Mouse (Mus musculus) adrenal gland (tissue): ENCODE data around the gene Wdr89.

Source experiments
- intact Hi-C: fragments of 180-260 bp; cut with DNase I; formaldehyde crosslinking; loops from one replicate; pipeline ENCODE4 v1.15.1; 2025

The Wdr89 gene

GRCm38 (mm10) chr12:75616841-75617240 lies 52.5 kb downstream of the Wdr89 start:
- intact Hi-C loops = no loop called here

- intact Hi-C loops = no loop called here
These were observed 53.1 kb downstream of the Wdr89 start for GRCm38 (mm10) chr12:75616158-75616791.

GRCm38 (mm10) chr12:75615556-75615955 lies 53.8 kb downstream of the Wdr89 start:
- intact Hi-C loops = no loop called here

GRCm38 (mm10) chr12:75612711-75613110 lies 56.6 kb downstream of the Wdr89 start:
- intact Hi-C loops = no loop called here

- intact Hi-C loops = loop anchor here (5.0 kb wide), 2 partner anchors 68 to 132 kb away; partner anchors contain the start of gene Wdr89
These were observed 69.8 kb downstream of the Wdr89 start for GRCm38 (mm10) chr12:75599490-75599889.

GRCm38 (mm10) chr12:75598988-75599387 lies 70.3 kb downstream of the Wdr89 start:
- intact Hi-C loops = loop anchor here (5.0 kb wide), 2 partner anchors 68 to 132 kb away; partner anchors contain the start of gene Wdr89

- intact Hi-C loops = loop anchor here (5.0 kb wide), 2 partner anchors 70 to 130 kb away; partner anchors contain the start of gene Wdr89
These were observed 71.6 kb downstream of the Wdr89 start for GRCm38 (mm10) chr12:75597707-75598106.

- intact Hi-C loops = loop anchor here (5.0 kb wide), 2 partner anchors 71 to 129 kb away; partner anchors contain the start of gene Wdr89
These were observed 73.0 kb downstream of the Wdr89 start, which contains the start of gene Ppp2r5e for GRCm38 (mm10) chr12:75596154-75597002. Gene Ppp2r5e, minus strand, starts transcription at chr12:75596245.

- intact Hi-C loops = loop anchor here (5.0 kb wide), 2 partner anchors 72 to 128 kb away; partner anchors contain the start of gene Wdr89
These were observed 73.8 kb downstream of the Wdr89 start for GRCm38 (mm10) chr12:75595291-75596153.

- intact Hi-C loops = loop anchor here (5.0 kb wide), 1 partner anchor 43 kb away; no protein-coding TSS in a partner anchor
These were observed 74.9 kb downstream of the Wdr89 start for GRCm38 (mm10) chr12:75594404-75594803.

- intact Hi-C loops = loop anchor here (5.0 kb wide), 1 partner anchor 43 kb away; no protein-coding TSS in a partner anchor
These were observed 75.5 kb downstream of the Wdr89 start for GRCm38 (mm10) chr12:75593817-75594216.

GRCm38 (mm10) chr12:75587501-75587900 lies 81.8 kb downstream of the Wdr89 start:
- intact Hi-C loops = no loop called here

GRCm38 (mm10) chr12:75583776-75584175 lies 85.6 kb downstream of the Wdr89 start:
- intact Hi-C loops = no loop called here
